Mouse (Mus musculus): ENCODE results near the gene Gm21994.
"Not testable (repeated sequence)": the region's sequence is repeated elsewhere in the genome, so short reads cannot be mapped to it uniquely, and the experiment has no call there.

Gene Gm21994

DNA sequence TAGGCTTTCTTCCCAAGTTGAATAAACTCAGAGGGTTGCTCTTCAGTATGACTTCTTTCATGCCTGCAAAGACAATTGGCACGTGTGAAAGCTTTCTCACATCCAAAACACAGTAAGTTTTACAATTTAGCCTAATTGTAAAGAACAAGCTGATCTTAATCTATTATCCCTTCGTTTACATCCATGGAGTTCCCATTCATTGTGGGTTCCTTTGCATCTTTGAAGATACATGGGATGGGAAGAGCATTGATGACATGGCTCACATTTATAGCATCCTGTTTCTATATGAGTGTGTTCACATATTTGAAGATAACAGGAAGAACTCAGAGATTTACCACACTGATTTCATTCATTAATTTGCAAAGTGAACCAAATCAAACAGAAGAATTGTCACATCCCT, at the start of gene Gm21994:
Gene Gm21994 (minus strand): TSS at position 101 of the 400 bp plus-strand sequence.
- in situ Hi-C loops (cut with MboI, MseI) = not testable (repeated sequence)

DNA sequence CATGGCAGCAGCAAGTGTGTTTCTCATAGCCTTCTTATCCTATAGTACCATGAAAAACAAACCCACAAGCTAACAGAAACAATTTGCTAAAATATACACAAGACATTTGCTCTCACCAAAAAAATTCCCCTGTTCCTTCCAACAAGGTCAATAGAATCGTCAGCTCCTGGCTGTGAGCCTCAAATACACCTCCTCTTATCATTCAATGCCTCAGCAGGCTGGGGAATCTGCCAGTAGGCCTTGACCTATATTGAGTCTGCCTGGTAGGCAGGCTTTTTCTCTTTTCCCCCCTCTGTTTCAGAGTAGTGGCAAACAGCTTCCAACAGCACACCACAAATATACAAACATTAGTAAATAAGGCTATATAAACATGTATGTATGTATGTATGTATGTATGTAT, 43.7 kb upstream of the Gm21994 start:
- in situ Hi-C loops (cut with MboI, MseI) = loop anchor here in 1 of 2 experiments (10.0 kb wide), 1 partner anchor 954 kb away; no protein-coding TSS in a partner anchor

DNA sequence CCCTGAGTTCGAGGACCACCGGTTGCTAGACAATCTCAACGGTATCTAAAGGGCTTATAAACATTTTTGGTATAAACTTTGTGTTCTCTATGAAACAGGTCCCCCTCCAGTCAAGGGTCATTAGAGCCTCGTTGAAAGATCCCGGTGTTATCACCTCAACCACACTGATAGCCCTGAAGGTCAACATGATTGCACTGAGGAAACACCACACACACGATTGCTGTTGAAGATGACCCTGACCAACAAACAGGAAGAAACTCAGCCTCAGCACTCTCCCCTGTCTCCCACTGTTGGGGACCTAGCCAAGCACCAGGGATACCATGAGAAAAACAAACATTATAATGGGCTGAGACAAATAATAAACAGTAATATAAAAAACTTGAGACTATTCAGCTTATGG, 38.3 kb upstream of the Gm21994 start:
- in situ Hi-C loops (cut with MboI, MseI) = loop anchor here in 1 of 2 experiments (10.0 kb wide), 1 partner anchor 949 kb away; no protein-coding TSS in a partner anchor

DNA sequence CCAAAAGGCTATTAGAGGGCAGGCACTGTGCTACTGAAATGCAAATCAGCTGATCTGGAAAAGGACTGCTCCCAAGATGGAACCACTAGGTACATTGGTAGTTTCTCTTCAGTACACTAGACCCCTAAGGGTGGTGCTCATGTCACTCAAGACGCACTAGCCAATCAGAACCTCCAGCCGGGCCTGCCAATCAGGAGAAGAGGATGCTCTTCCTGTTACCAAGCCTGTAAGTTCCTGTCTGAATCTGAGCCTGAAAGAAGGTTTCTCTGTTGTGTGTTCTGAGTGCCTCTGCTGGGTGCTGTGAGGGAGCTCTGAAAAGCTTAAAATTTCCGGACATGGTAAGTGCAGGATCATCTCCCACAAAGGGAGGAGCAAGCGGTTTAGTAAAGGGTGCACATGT, 1.9 kb upstream of the Gm21994 start, which contains the start of gene Gm14124:
Gene Gm14124 (plus strand): TSS at position 227 of the 400 bp plus-strand sequence.
- in situ Hi-C loops (cut with MboI, MseI) = not testable (repeated sequence)

DNA sequence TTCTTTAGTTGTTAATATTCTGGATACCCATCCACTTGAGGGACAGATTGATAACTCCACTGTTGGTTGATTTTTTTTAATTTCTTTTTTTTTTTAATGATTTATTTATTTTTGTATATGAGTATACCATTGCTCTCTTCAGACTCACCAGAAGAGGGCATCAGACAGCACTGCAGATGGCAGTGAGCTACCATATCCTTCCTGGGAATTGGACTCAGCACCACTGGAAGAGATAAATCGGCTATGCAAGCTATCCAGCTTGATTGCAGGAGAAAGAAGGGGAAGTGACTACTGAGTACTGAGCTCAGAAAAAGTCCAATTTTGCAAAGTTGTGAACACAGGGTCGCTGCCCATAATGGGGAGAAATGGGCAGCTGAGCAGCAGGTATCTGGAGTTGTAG, 1.5 kb upstream of the Gm21994 start:
- in situ Hi-C loops (cut with MboI, MseI) = not testable (repeated sequence)

DNA sequence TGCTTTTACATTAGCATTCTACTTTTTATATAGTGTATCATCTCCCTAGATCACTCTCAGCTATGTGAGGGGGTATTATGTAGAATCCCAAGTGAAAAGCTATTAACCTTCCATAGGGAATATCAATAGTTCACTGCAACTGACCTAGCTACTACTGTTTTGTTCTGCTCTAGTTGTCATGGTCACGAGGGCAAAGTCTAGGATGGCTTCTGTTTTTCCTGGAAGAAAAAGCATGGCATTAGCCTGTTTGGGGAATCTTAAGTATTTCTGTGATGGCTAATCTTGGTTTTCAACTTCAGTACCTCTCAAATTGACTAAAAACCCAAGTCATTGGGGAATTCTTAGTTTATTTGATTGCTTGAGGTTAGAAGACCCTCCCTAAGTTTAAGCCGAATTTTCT, 12.2 kb downstream of the Gm21994 start:
- in situ Hi-C loops (cut with MboI, MseI) = no loop called here

DNA sequence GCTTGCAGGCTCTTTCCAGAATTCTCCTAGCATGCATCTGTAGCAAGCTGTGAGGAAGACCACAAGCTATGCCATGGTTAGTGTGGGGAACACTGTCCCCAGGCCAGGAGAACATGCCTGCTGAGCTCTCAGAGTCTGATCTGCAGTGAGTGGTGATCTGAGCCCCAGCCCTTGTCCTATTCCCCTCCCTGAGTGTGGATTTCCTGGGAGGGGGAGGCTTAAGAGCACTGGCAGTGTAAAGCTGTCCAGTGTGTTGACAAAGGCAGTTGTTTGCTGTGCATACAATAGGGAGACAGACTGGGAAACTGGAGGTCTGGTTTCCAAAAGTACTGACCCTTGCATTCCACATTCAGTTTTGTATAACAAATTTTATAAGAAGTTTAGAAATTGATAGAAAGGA, 32.1 kb downstream of the Gm21994 start:
- in situ Hi-C loops (cut with MboI, MseI) = loop anchor here in 1 of 2 experiments (5.0 kb wide), 1 partner anchor 214 kb away; no protein-coding TSS in a partner anchor

DNA sequence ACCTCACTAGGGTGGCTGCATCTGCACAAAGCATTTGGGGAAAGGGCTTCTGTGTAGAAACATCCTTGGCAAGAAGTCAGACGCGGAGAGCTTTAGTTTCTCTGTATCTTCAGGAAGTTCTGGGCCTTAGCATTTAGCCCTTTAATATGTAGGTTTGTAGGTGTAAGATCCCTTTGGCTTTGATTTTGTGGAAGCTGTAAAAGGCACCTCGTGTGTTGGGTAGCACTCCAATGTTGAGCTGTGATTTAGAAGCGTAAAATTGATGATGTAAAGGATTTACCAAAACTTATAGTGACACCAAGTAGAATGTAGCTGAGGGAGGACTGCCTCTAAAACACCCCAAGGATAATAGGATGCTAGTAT, 37.0 kb downstream of the Gm21994 start:
- in situ Hi-C loops (cut with MboI, MseI) = loop anchor here in 1 of 2 experiments (5.0 kb wide), 1 partner anchor 234 kb away; the partner anchor contains the start of gene Zfp442

DNA sequence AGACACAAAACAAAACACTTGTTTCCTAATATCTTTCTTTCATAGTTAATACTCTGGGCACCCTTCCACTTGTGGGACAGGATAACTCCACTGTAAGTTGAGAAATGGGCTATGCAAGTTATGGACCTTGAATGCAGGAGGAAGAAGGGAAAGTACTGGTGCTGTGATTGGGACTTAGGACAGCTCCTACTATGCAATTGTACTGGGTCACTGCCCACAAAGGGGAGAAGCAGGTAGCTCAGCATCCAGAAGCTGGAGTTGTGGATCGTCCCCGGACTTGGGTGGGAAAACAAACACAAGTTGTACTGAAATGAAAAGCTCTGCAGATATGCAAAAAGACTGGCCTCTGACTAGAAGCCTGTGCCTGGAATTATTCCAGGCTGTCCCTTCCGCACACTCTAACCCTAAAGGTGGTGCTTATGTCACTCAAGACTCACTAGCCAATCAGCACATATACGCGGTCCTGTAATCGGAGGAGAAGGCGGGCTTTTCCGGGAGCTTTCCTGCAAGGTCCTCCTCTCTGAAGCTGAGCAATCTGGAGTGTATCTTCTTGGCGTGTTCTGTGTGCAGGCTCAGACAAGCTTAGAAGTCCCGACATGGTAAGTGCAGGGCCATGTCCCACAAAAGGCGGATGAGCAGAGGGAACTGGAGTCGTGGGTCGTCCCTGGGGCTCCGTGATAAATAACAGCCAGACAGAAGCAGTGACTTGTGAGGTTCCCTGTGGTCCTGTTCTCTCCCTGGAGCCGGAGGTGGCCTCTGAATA, 37.6 kb downstream of the Gm21994 start, which contains the start of gene Zfp937:
Gene Zfp937 (plus strand): TSS at position 474 of the 763 bp plus-strand sequence.
- in situ Hi-C loops (cut with MboI, MseI) = loop anchor here in 1 of 2 experiments (5.0 kb wide), 1 partner anchor 235 kb away; the partner anchor contains the start of gene Zfp442
